Mouse (Mus musculus): ENCODE results near the gene Suds3. TPM values are rescaled to one million over a fixed set of nuclear protein-coding genes. Genes with fewer than 3 reads are reported as not detected.

Gene Suds3
- polyA plus RNA-seq, 1 experiment from 2014 or later, result 49.5 TPM

DNA sequence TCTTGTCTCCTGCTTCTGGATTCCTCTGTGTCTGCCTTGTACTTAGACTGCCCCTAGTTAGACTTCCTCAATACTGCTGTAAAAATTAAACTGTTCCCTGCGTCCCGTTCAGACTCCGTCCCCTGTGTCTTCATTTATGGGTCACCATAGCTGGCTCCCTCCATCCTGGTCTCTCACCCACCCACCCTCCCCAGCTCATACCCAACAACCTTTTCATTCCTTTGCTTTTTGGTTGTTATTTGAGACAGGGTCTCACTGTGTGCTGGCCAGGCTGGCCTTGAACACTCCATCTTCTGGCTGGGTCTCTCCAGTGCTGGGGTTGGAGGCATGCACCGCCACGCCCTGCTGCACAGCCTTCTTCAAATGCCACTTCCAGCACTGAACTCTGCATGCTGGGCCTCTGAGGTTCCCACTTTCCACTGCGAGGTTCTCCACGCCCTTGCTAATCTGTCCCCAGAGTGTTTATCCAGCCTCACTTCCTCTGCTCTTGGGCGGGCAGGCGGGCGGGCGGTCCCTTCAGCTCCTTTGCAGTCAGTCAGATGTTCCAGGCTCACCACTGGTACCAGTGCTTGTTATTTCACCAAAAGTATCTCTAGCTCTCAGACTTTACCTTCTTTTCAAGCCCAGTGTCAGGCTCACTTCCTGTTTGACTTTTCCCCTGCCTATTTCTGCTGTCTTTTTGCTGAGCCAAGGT is 22.5 kb upstream of the Suds3 start:
- Histone ChIP-seq H3K4me2 (ENCODE audit: low read length) (no peak overlapping the region), H3K36me3 (ENCODE audit: control insufficient read depth, insufficient read depth, low read length) (no peaks in the 10 kb centered on the region), H3K27me3 (replicated peaks; ENCODE audit: control insufficient read depth, insufficient read depth, low read length) (no peaks in the 10 kb centered on the region), H3K9me3 (replicated peaks; ENCODE audit: control insufficient read depth, low read length) (no peaks in the 10 kb centered on the region), H3K9ac (ENCODE audit: low read length) (no peak overlapping the region), H3K27ac (ENCODE audit: low read depth, low read length) (no peak overlapping the region), H3K4me1 (ENCODE audit: control insufficient read depth, insufficient read depth, low read length) (no peaks in the 10 kb centered on the region), H3K4me3 (ENCODE audit: low read depth, low read length) (no peak overlapping the region)
- no peak for DNase-seq (ENCODE audit: low spot score)
- WGBS, result 91% methylated on average over 11 of the region's 11 CpGs
- ATAC-seq, result no peak

DNA sequence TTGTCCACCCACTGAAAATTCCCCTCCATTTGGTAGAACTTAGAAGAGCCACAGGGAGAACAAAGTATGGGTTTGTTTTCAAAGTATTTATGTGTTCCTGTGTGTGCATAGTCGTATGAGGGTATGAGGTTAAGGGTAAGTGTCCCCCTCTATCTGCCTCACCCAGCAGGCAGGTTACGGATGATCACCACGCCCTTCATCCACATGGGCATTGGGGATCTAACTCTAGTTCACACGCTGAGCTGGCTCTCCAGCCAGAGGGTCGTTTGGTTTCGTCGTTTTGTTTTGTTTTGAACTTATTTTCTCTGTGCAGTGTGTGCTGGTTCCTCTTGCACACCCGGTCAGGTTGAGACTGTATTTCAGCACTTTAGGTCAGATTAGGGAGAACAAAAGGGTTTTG is 21.7 kb upstream of the Suds3 start:
- Histone ChIP-seq H3K36me3 (ENCODE audit: control insufficient read depth, insufficient read depth, low read length) (no peaks in the 10 kb centered on the region), H3K9me3 (replicated peaks; ENCODE audit: control insufficient read depth, low read length) (no peaks in the 10 kb centered on the region), H3K4me2 (ENCODE audit: low read length) (no peak overlapping the region), H3K27me3 (replicated peaks; ENCODE audit: control insufficient read depth, insufficient read depth, low read length) (no peaks in the 10 kb centered on the region), H3K9ac (ENCODE audit: low read length) (no peak overlapping the region), H3K27ac (ENCODE audit: low read depth, low read length) (no peak overlapping the region), H3K4me1 (ENCODE audit: control insufficient read depth, insufficient read depth, low read length) (no peaks in the 10 kb centered on the region), H3K4me3 (ENCODE audit: low read depth, low read length) (no peak overlapping the region)
- 74% methylated on average over 8 of the region's 8 CpGs for WGBS
- ATAC-seq (no peak), DNase-seq (ENCODE audit: low spot score) (no peak)

DNA sequence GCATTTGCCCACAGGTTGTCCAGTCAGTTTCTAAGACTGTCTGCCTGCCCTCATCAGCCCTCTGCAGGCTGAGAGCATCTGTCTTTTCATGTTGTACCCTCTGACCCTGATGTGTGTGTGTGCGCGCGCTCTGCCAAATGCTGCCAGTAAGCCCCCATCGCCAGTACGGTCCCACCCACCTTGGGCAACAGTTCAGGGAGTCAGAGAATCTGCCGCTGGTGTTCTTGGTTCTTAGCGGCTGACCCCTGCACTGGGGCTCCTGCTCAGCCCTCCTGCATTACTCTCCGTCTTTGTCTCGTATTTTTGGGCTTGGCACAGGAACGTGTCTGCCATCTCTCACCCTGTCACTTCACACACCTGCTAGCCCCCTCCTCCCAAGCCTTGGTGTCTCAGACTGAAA is 21.1 kb upstream of the Suds3 start:
- Histone ChIP-seq H3K4me1 (ENCODE audit: control insufficient read depth, insufficient read depth, low read length) (no peaks in the 10 kb centered on the region), H3K9me3 (replicated peaks; ENCODE audit: control insufficient read depth, low read length) (no peaks in the 10 kb centered on the region), H3K36me3 (ENCODE audit: control insufficient read depth, insufficient read depth, low read length) (no peaks in the 10 kb centered on the region), H3K27me3 (replicated peaks; ENCODE audit: control insufficient read depth, insufficient read depth, low read length) (no peaks in the 10 kb centered on the region), H3K4me2 (ENCODE audit: low read length) (no peak overlapping the region), H3K9ac (ENCODE audit: low read length) (no peak overlapping the region), H3K4me3 (ENCODE audit: low read depth, low read length) (no peak overlapping the region), H3K27ac (ENCODE audit: low read depth, low read length) (no peak overlapping the region)
- DNase-seq (ENCODE audit: low spot score), result no peak
- no peak for ATAC-seq
- WGBS, result 79% methylated on average over 10 of the region's 10 CpGs

DNA sequence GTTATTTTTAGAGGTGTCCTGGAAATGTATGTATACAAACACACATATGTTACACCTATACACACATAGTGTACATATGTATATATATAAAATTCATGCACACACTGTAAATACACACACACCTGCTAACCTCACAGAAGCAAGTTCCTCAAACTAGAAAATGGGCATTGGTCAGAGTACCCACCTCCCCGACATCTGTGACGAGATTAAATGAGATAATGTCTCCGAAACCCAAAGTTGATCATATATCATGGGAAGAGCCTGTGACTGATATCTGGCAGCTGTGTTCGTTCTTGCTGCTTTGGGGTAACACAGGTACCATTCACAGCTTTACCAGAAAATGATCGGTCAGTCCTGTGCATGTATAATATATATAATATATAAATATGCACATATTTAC is 20.7 kb upstream of the Suds3 start:
- 90% methylated on average over 5 of the region's 5 CpGs for WGBS
- Histone ChIP-seq H3K4me2 (ENCODE audit: low read length) (no peak overlapping the region), H3K36me3 (ENCODE audit: control insufficient read depth, insufficient read depth, low read length) (no peaks in the 10 kb centered on the region), H3K4me1 (ENCODE audit: control insufficient read depth, insufficient read depth, low read length) (no peaks in the 10 kb centered on the region), H3K4me3 (ENCODE audit: low read depth, low read length) (no peak overlapping the region), H3K9me3 (replicated peaks; ENCODE audit: control insufficient read depth, low read length) (no peaks in the 10 kb centered on the region), H3K27me3 (replicated peaks; ENCODE audit: control insufficient read depth, insufficient read depth, low read length) (no peaks in the 10 kb centered on the region), H3K27ac (ENCODE audit: low read depth, low read length) (no peak overlapping the region), H3K9ac (ENCODE audit: low read length) (no peak overlapping the region)
- ATAC-seq, result no peak
- no peak for DNase-seq (ENCODE audit: low spot score)

DNA sequence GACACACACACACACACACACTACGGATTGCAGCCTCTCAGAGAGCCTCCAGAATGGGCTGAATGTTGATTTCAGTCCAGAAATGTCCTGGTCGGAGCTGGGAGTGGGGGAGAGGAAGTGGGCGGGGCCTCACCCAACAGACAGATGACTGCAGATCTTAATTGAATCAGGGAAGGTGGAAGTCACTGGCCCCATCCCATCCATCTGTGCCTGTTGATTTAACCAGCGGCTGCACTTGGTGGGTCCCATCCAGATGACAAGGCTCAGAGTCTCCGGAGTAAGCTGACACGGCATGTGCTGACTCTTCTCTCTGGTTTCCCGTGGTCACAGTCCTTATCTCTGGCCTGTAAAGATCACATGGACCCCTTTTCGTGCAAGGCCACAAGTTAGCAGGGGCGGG is 20.0 kb upstream of the Suds3 start:
- H3K27ac ChIP-seq (ENCODE audit: low read depth, low read length), result no peak overlapping the region
- H3K9me3 ChIP-seq (replicated peaks; ENCODE audit: control insufficient read depth, low read length), result no peaks in the 10 kb centered on the region
- 48% methylated on average over 9 of the region's 9 CpGs for WGBS
- peak; percentile 27 for DNase-seq (ENCODE audit: low spot score)
- H3K36me3 ChIP-seq (ENCODE audit: control insufficient read depth, insufficient read depth, low read length), result no peaks in the 10 kb centered on the region
- no peak overlapping the region for H3K4me3 ChIP-seq (ENCODE audit: low read depth, low read length)
- no peak for ATAC-seq
- no peak overlapping the region for H3K4me2 ChIP-seq (ENCODE audit: low read length)
- no peaks in the 10 kb centered on the region for H3K27me3 ChIP-seq (replicated peaks; ENCODE audit: control insufficient read depth, insufficient read depth, low read length)
- no peak overlapping the region for H3K9ac ChIP-seq (ENCODE audit: low read length)
- no peaks in the 10 kb centered on the region for H3K4me1 ChIP-seq (ENCODE audit: control insufficient read depth, insufficient read depth, low read length)

DNA sequence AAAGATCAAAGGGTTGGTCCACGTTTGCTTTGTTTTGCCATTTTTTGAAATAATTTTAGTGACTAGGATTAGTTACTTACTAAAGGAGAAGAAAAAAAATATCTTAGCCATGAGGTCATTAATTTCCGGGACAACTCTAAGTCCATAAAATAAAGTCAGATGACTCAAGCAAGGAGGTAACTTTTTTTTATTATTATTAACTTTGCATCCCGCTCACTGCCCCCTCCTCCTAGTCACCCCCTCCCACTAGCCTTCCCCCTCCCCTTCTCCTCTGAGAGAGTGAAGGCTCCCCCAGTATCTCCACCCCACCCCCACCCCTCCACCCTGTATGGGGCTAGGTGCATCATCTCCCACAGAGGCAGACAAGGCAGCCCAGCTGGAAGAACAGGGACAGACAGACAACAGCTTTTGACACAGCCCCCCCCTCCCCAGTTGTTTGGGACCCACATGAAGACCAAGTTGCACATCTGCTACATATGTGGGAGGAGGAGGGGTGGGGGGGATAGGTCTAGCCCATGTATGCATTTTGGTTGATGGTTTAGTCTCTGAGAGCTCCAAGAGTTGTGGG is 19.1 kb upstream of the Suds3 start:
- no peaks in the 10 kb centered on the region for H3K4me1 ChIP-seq (ENCODE audit: control insufficient read depth, insufficient read depth, low read length)
- ATAC-seq (no peak), DNase-seq (ENCODE audit: low spot score) (no peak)
- 76% methylated on average over 3 of the region's 3 CpGs for whole genome bisulfite sequencing
- H3K9me3 ChIP-seq (replicated peaks; ENCODE audit: control insufficient read depth, low read length), result no peaks in the 10 kb centered on the region
- H3K27ac ChIP-seq (ENCODE audit: low read depth, low read length), result no peak overlapping the region
- no peaks in the 10 kb centered on the region for H3K36me3 ChIP-seq (ENCODE audit: control insufficient read depth, insufficient read depth, low read length)
- no peak overlapping the region for H3K4me3 ChIP-seq (ENCODE audit: low read depth, low read length)
- no peaks in the 10 kb centered on the region for H3K27me3 ChIP-seq (replicated peaks; ENCODE audit: control insufficient read depth, insufficient read depth, low read length)
- no peak overlapping the region for H3K9ac ChIP-seq (ENCODE audit: low read length)
- H3K4me2 ChIP-seq (ENCODE audit: low read length), result no peak overlapping the region

DNA sequence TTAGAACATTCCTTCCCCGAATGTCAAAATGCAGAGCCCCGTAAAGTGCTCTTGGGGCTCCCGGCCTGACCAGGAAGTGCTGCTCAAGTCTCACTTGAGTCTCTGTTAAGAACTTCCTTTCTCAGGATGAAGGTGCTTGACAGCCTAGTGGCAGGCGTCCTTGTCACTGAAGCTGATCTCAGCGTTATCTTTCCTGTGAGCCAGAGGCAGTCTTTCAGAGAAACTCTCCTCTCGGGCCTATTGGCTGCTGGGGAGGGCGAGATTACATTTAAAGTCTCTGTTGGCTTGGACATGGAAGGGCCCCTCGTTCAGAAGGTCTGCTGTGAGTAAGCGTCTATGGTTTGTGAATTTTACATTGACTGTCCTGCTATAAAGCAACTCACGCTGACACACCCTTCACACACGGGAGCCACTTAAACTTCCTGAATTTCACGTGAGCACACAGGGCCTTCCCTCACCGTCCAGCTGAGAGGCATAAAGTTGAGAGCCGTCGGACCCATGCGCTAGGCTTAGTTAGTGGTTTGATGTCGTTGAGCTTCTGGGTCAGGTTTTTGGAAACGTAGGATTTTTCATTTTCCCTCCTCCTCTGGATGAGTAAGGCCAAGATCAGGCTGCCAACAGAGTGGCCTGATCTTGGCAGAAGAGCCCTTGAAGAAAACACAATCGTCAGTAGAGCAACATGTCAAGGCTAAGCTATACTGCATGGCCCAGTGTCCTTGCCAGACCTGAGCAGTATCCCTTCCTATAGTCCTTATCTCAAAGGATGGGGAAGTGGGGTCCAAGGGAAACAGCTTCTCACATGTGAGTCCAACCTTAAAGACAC is 18.4 kb upstream of the Suds3 start:
- Histone ChIP-seq H3K4me2 (ENCODE audit: low read length) (no peak overlapping the region), H3K27me3 (replicated peaks; ENCODE audit: control insufficient read depth, insufficient read depth, low read length) (no peaks in the 10 kb centered on the region), H3K27ac (ENCODE audit: low read depth, low read length) (no peak overlapping the region), H3K36me3 (ENCODE audit: control insufficient read depth, insufficient read depth, low read length) (no peaks in the 10 kb centered on the region), H3K4me1 (ENCODE audit: control insufficient read depth, insufficient read depth, low read length) (no peaks in the 10 kb centered on the region), H3K9me3 (replicated peaks; ENCODE audit: control insufficient read depth, low read length) (no peaks in the 10 kb centered on the region), H3K4me3 (ENCODE audit: low read depth, low read length) (no peak overlapping the region), H3K9ac (ENCODE audit: low read length) (no peak overlapping the region)
- WGBS, result 85% methylated on average over 19 of the region's 19 CpGs
- ATAC-seq (no peak), DNase-seq (ENCODE audit: low spot score) (no peak)

DNA sequence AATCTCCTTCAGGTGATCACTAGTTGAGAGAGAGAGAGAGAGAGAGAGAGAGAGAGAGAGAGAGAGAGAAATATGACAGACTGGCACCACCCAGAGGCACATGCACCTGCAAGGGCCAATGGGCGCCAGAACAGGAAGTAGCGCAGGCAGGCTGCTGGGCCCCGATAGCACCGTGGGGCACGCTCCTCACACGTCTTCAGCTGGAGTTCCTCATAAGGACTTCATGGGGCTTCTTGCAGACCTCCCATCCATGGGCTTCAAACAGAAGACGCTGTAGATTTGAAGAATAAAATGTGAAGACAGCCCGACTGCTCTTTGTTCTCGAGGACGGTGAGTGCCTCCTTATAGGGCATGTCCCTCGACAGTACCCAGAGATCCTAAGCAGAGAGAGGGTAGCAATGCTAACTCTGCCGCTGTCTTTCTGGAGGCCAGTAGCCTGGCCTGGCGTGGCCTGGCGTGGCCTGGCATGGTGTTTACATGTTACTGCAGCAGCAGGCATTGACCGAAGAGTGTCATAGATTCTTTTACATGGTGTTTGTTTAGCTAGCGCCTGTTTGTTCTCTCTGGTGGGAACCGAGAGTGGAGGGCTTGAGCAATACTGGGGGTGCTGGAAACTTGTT is 17.6 kb upstream of the Suds3 start:
- Histone ChIP-seq H3K4me1 (ENCODE audit: control insufficient read depth, insufficient read depth, low read length) (no peaks in the 10 kb centered on the region), H3K9me3 (replicated peaks; ENCODE audit: control insufficient read depth, low read length) (no peaks in the 10 kb centered on the region), H3K36me3 (ENCODE audit: control insufficient read depth, insufficient read depth, low read length) (no peaks in the 10 kb centered on the region), H3K9ac (ENCODE audit: low read length) (no peak overlapping the region), H3K27ac (ENCODE audit: low read depth, low read length) (no peak overlapping the region), H3K27me3 (replicated peaks; ENCODE audit: control insufficient read depth, insufficient read depth, low read length) (no peaks in the 10 kb centered on the region), H3K4me2 (ENCODE audit: low read length) (no peak overlapping the region), H3K4me3 (ENCODE audit: low read depth, low read length) (no peak overlapping the region)
- ATAC-seq (no peak), DNase-seq (ENCODE audit: low spot score) (no peak)
- 89% methylated on average over 17 of the region's 17 CpGs for WGBS

Data from forebrain, embryonic 14.5 days (tissue).